Comparison of ENCODE assay signal across 8 mouse cellular contexts in the genomic region with DNA sequence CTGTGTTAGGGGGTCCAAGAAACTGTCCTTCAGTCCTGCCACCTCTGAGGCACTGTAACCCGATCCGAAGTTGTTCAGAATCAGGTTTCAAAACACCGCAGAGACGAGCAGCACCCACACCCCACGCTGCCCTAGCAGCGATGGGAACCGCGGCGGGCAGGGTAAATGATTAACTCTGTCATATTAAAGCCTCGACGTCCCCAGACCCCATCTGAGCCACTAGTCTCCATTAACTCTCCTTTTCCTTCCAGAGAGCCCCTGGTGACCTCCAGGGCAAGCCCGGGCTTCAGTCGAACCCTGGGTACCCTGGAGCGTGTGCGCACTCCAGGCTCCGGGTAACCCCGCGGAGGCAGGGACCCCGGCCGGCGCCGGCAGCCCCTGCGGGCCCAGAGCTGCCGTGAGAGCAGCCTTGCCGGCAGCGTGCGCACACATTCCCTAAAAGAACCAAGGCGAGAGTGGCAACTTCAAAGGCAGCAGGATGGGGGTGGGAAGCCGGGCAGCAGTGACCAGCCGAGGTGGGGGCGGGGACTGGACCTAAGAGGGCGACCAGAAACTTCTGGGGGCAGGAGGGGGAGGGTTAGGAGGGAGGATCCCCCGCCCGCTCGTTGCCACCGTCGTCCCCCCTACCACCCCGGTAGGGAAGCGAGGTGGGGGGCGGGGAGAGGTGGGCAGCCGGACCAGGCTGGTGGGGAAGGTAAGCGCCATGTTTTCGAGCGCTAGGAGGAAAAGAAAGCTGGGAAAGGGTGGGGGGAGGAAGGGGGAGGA. TPM values are rescaled to one million over a fixed set of nuclear protein-coding genes. Genes with fewer than 3 reads are reported as not detected.
DNase-seq lines count a peak whose midpoint lies in the region; ATAC-seq lines count a peak whose summit lies in the region.

No protein-coding gene starts in this region.

- H3K27ac ChIP-seq in intestine, embryonic 14.5 days (ENCODE audit: low read depth) = peak overlapping the region; percentile 48; the same call in 1 of the 2 replicates
- H3K27ac ChIP-seq in liver, embryonic 16.5 days (ENCODE audit: low read length) = no peak overlapping the region
- peak overlapping the region; percentile 73 for H3K27ac ChIP-seq in neural tube, embryonic 13.5 days (replicated peaks)

- peak overlapping the region; percentile 70 for H3K4me3 ChIP-seq in intestine, embryonic 14.5 days (ENCODE audit: low read depth, low read length)
- peak overlapping the region; percentile 54 for H3K4me3 ChIP-seq in liver, embryonic 16.5 days (ENCODE audit: low read depth, low read length)
- peak overlapping the region; percentile 77 for H3K4me3 ChIP-seq in neural tube, embryonic 13.5 days

- H3K4me2 ChIP-seq in intestine, embryonic 14.5 days (ENCODE audit: low read length) = peak overlapping the region; percentile 98
- H3K4me2 ChIP-seq in liver, embryonic 16.5 days (ENCODE audit: low read depth, low read length) = peak overlapping the region; percentile 74
- peak overlapping the region; percentile 99 for H3K4me2 ChIP-seq in neural tube, embryonic 13.5 days

- H3K36me3 ChIP-seq in intestine, embryonic 14.5 days (ENCODE audit: control insufficient read depth, insufficient read depth, low read length) = no peaks in the 10 kb centered on the region
- H3K36me3 ChIP-seq in liver, embryonic 16.5 days (ENCODE audit: control insufficient read depth, insufficient read depth) = no peaks in the 10 kb centered on the region
- H3K36me3 ChIP-seq in neural tube, embryonic 13.5 days = peaks cover 5% of the 10 kb centered on the region; the same call in 1 of the 2 replicates

- H3K27me3 ChIP-seq in intestine, embryonic 14.5 days (replicated peaks; ENCODE audit: control insufficient read depth, insufficient read depth, low read length) = 0 out of 2 replicates have a peak, but pooled peaks cover 3% of the 10 kb centered on the region
- peaks cover 68% of the 10 kb centered on the region for H3K27me3 ChIP-seq in liver, embryonic 16.5 days (ENCODE audit: control insufficient read depth, insufficient read depth, low read depth, low read length)
- peaks cover 29% of the 10 kb centered on the region for H3K27me3 ChIP-seq in neural tube, embryonic 13.5 days

- H3K9ac ChIP-seq in intestine, embryonic 14.5 days (ENCODE audit: low read length) = peak overlapping the region; percentile 58
- H3K9ac ChIP-seq in liver, embryonic 16.5 days (ENCODE audit: low read depth, low read length) = no peak overlapping the region
- peak overlapping the region; percentile 81 for H3K9ac ChIP-seq in neural tube, embryonic 13.5 days

- peaks cover 9% of the 10 kb centered on the region; the same call in 1 of the 2 replicates for H3K4me1 ChIP-seq in intestine, embryonic 14.5 days (replicated peaks; ENCODE audit: control insufficient read depth, insufficient read depth, low read length)
- no peaks in the 10 kb centered on the region; the same call in none of the 2 replicates for H3K4me1 ChIP-seq in liver, embryonic 16.5 days (ENCODE audit: control insufficient read depth, low read depth, low read length)
- H3K4me1 ChIP-seq in neural tube, embryonic 13.5 days (replicated peaks) = peaks cover 26% of the 10 kb centered on the region

- H3K9me3 ChIP-seq in intestine, embryonic 14.5 days (ENCODE audit: control insufficient read depth, low read length) = no peaks in the 10 kb centered on the region
- no peaks in the 10 kb centered on the region for H3K9me3 ChIP-seq in liver, embryonic 16.5 days (replicated peaks; ENCODE audit: control insufficient read depth, low read length)
- H3K9me3 ChIP-seq in neural tube, embryonic 13.5 days = no peaks in the 10 kb centered on the region

- 0 out of 2 replicates have a peak, but pooled peaks have one; percentile 5 for ATAC-seq in frontal cortex, adult (ENCODE audit: low TSS enrichment)
- peak; percentile 39 for ATAC-seq in intestine, embryonic 14.5 days (replicated peaks; ENCODE audit: low FRiP score, low TSS enrichment, low read depth)
- no peak for ATAC-seq in liver, embryonic 16.5 days (ENCODE audit: low read depth)
- peak; percentile 26; the same call in 1 of the 2 replicates for ATAC-seq in neural tube, embryonic 13.5 days (ENCODE audit: low read depth)

- DNase-seq in right cerebral cortex, postnatal 4 days = peak; percentile 22
- DNase-seq in right cerebral cortex, postnatal 14 days = no peak
- DNase-seq in cerebellum, adult 18-20 months = peak; percentile 32 to 36
- DNase-seq in intestine, embryonic 14.5 days (ENCODE audit: low spot score) = peak; percentile 83
- no peak for DNase-seq in layer of hippocampus, postnatal 36 days

- WGBS in intestine, embryonic 14.5 days = under 1% methylated on average over 43 of the region's 44 CpGs
- WGBS in liver, embryonic 16.5 days (ENCODE audit: insufficient replicate concordance) = under 1% methylated on average over 42 of the region's 44 CpGs
- under 1% methylated on average over 43 of the region's 44 CpGs for WGBS in neural tube, embryonic 13.5 days

RNA-seq across cellular contexts. Expression of a gene that starts 1.5 kb away (rescaled TPM):
- polyA plus RNA-seq in intestine, embryonic 14.5 days (2014; fragmentation: Nextera tagmentation; extraction: Ambion mirVana) = 0.74 and 0.83 TPM in 2 replicates
- polyA plus RNA-seq in liver, embryonic 16.5 days (2015; fragmentation: Nextera tagmentation; extraction: Ambion mirVana) = 0.04 and 0.06 TPM in 2 replicates
- polyA plus RNA-seq in neural tube, embryonic 13.5 days (2015; fragmentation: Nextera tagmentation; extraction: Ambion mirVana) = 1.3 and 1.6 TPM in 2 replicates
- total RNA-seq in layer of hippocampus, postnatal 36 days (2021) = under 1 TPM; 0.85 to 0.86 TPM

RNA-seq across cellular contexts. Expression of a gene that starts 11.8 kb away (rescaled TPM):
- polyA plus RNA-seq in intestine, embryonic 14.5 days (2014; fragmentation: Nextera tagmentation; extraction: Ambion mirVana) = 31.0 and 34.4 TPM in 2 replicates
- polyA plus RNA-seq in liver, embryonic 16.5 days (2015; fragmentation: Nextera tagmentation; extraction: Ambion mirVana) = 7.1 and 7.7 TPM in 2 replicates
- 19.6 and 21.1 TPM in 2 replicates for polyA plus RNA-seq in neural tube, embryonic 13.5 days (2015; fragmentation: Nextera tagmentation; extraction: Ambion mirVana)
- total RNA-seq in layer of hippocampus, postnatal 36 days (2021) = 10 to 100 TPM; 22.0 to 23.9 TPM

RNA-seq across cellular contexts. Expression of a gene that starts 58.1 kb away (rescaled TPM):
- polyA plus RNA-seq in intestine, embryonic 14.5 days (2014; fragmentation: Nextera tagmentation; extraction: Ambion mirVana) = not detected in 2 replicates
- 0.22 and 0.24 TPM in 2 replicates for polyA plus RNA-seq in liver, embryonic 16.5 days (2015; fragmentation: Nextera tagmentation; extraction: Ambion mirVana)
- 8.8 and 13.9 TPM in 2 replicates for polyA plus RNA-seq in neural tube, embryonic 13.5 days (2015; fragmentation: Nextera tagmentation; extraction: Ambion mirVana)
- under 1 TPM in 1 of 2 experiments, not detected in 1; 0.22 TPM for total RNA-seq in layer of hippocampus, postnatal 36 days (2021)

Comparison
In these comparisons a context has a peak if more than half of its experiments do, and no peak if none do; other contexts are left out.
1. DNase-seq: peak in right cerebral cortex, postnatal 4 days (single experiment), cerebellum, adult 18-20 months (2 of 2) and intestine, embryonic 14.5 days (single experiment); none in right cerebral cortex, postnatal 14 days (single experiment) and layer of hippocampus, postnatal 36 days (0 of 2).
2. Peak in every context shown above with its lines, with median percentiles within 50 percentile points of each other: H3K4me2 ChIP-seq and H3K4me3 ChIP-seq.